Mouse (Mus musculus) ES-E14 (cell line): ENCODE results near the gene Smarca4.

ENCODE experiments used
- CHD2 ChIP-seq: IDR thresholded peaks from 2 replicates; pipeline ENCODE4 v1.6.1; 2014; ENCODE audit warnings: mild to moderate bottlenecking, low read depth, low read length, inconsistent platforms
- HCFC1 ChIP-seq: IDR thresholded peaks from 2 replicates; pipeline ENCODE4 v1.6.1; 2012; ENCODE audit warnings: low read length, inconsistent platforms, borderline replicate concordance; ENCODE audit not compliant: insufficient read depth
- ZC3H11A ChIP-seq: IDR thresholded peaks from 2 replicates; pipeline ENCODE4 v1.6.1; 2012; ENCODE audit warnings: low read depth, mild to moderate bottlenecking, inconsistent platforms, low read length, borderline replicate concordance
- ZNF384 ChIP-seq: IDR thresholded peaks from 2 replicates; pipeline ENCODE4 v1.6.1; 2012; ENCODE audit warnings: low read depth, low read length, inconsistent platforms

- TF ChIP-seq CHD2 (no peak), ZC3H11A (no peak), ZNF384 (no peak), HCFC1 (no peak)
Observed at GRCm38 (mm10) chr9:21591127-21591830, 24.7 kb upstream of the Smarca4 start.
